Mouse (Mus musculus): Measurements from ENCODE around the gene Gpr19. TPM values are rescaled to one million over a fixed set of nuclear protein-coding genes. Genes with fewer than 3 reads are reported as not detected.

The Gpr19 gene
- polyA plus RNA-seq, 1 experiment from 2014 or later: 13.6 TPM

DNA sequence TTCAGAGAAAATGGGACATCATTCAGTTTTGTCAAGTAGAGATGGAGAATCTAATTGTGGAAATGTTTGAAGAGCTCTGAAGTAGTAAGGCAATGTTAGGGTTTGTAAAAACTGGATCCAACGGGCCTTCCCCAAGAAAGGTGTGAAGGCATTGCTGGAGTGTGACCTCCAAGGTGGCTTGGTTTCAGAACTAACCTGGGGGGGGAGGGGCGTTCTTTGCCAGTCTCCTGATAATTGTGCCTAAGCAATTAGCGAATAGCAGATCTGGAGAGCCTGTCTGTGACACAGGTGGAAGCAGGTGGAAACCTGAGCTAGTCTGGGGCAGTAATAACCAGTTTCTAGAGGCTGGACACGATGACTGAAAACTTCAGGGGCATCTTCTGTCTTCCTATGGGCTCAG, 52.7 kb downstream of the Gpr19 start:
- Histone ChIP-seq H3K27me3 (ENCODE audit: insufficient read depth, low read length) (no peaks in the 10 kb centered on the region), H3K4me1 (ENCODE audit: insufficient read depth, low read length) (no peaks in the 10 kb centered on the region), H3K4me2 (replicated peaks; ENCODE audit: low read depth, low read length) (no peak overlapping the region), H3K4me3 (ENCODE audit: low read length) (no peak overlapping the region), H3K36me3 (ENCODE audit: insufficient read depth, low read length) (no peaks in the 10 kb centered on the region), H3K27ac (ENCODE audit: low read length) (no peak overlapping the region), H3K9me3 (ENCODE audit: low read length) (no peaks in the 10 kb centered on the region), H3K9ac (replicated peaks; ENCODE audit: low read length) (no peak overlapping the region)
- WGBS: 71% methylated on average over 4 of the region's 4 CpGs
- no peak for ATAC-seq (ENCODE audit: low FRiP score, low TSS enrichment)

DNA sequence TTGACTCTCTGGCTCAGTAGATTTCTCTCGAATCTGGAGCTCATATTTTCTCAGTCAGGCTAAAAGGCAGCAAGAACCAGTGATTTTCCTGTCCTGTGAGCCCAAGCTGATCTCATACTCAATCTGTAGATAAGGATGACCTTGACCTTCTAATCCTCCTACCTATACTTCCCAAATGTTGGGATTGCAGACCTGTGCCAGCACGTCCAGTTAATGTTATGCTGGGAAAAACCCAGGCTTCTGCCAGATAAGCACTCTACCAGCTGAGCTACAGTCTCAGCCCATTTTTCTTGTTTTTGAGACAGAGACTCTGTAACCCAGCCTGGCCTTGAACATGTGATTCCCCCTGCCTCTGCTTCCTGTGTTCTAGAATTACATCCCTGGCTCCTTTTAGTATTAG, 58.0 kb downstream of the Gpr19 start:
- Histone ChIP-seq H3K27ac (ENCODE audit: low read length) (no peak overlapping the region), H3K36me3 (ENCODE audit: insufficient read depth, low read length) (no peaks in the 10 kb centered on the region), H3K4me1 (ENCODE audit: insufficient read depth, low read length) (no peaks in the 10 kb centered on the region), H3K27me3 (ENCODE audit: insufficient read depth, low read length) (no peaks in the 10 kb centered on the region), H3K9me3 (ENCODE audit: low read length) (no peaks in the 10 kb centered on the region), H3K4me2 (replicated peaks; ENCODE audit: low read depth, low read length) (no peak overlapping the region), H3K9ac (replicated peaks; ENCODE audit: low read length) (no peak overlapping the region), H3K4me3 (ENCODE audit: low read length) (no peak overlapping the region)
- no peak for ATAC-seq (ENCODE audit: low FRiP score, low TSS enrichment)
- WGBS: 71% methylated on average over 2 of the region's 2 CpGs

DNA sequence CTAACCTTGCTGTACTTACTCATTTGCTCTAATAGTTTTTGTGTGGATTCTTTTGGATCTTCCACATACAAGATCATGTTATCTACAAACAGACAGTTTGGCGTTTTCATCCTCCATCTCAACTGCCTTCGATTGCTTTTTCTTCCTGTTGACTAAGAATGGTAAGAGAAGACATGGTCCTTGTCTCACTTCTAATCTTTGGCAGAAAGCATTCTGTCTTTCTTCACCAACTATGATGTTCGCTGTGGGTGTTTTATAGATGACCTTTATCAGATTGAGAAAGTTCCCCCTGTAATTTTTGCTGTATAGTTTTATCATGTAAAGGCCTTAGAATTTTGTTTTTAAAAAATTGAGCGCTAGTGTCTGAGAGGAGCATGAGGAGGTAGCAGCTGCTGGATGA, 60.3 kb downstream of the Gpr19 start:
- ATAC-seq (ENCODE audit: low FRiP score, low TSS enrichment): no peak
- H3K27ac ChIP-seq (ENCODE audit: low read length): no peak overlapping the region
- H3K4me3 ChIP-seq (ENCODE audit: low read length): no peak overlapping the region
- H3K4me1 ChIP-seq (ENCODE audit: insufficient read depth, low read length): no peaks in the 10 kb centered on the region
- H3K27me3 ChIP-seq (ENCODE audit: insufficient read depth, low read length): no peaks in the 10 kb centered on the region
- H3K4me2 ChIP-seq (replicated peaks; ENCODE audit: low read depth, low read length): no peak overlapping the region
- H3K9ac ChIP-seq (replicated peaks; ENCODE audit: low read length): no peak overlapping the region
- H3K36me3 ChIP-seq (ENCODE audit: insufficient read depth, low read length): no peaks in the 10 kb centered on the region
- H3K9me3 ChIP-seq (ENCODE audit: low read length): no peaks in the 10 kb centered on the region
- WGBS: 90% methylated on average over 4 of the region's 4 CpGs

DNA sequence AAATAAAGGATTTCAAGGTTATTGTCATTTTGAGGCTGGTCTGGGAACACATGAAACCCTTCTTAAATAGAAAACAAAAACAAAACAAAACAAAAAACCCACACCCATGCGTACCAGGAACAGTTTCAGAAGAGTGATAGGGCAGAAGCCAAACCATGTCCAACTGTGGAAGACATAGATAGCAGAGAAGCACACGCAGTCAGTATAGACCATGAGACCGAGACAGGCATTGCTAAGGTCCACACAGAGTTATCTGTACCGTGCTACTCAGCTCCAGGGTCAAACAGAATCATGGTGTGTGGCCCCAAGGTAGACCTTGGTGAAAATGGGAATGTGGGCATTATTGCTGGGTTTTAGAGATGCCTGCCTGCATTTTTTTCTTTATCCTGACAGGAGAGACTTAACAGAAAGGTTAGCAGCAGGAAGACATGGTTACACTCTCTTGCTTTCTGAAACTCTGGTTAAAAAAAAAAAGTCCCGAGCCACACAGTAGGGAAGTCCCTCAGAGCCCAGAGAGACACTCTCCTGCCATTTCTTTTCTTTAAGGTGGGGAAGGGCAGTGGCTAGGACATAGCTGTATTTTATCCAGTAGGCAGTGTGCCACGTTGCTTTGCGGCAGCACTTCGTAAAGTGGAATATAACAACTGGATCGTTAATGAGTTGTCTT, 63.7 kb downstream of the Gpr19 start:
- WGBS: 82% methylated on average over 9 of the region's 9 CpGs
- Histone ChIP-seq H3K27me3 (ENCODE audit: insufficient read depth, low read length) (no peaks in the 10 kb centered on the region), H3K9ac (replicated peaks; ENCODE audit: low read length) (no peak overlapping the region), H3K27ac (ENCODE audit: low read length) (no peak overlapping the region), H3K4me3 (ENCODE audit: low read length) (no peak overlapping the region), H3K36me3 (ENCODE audit: insufficient read depth, low read length) (no peaks in the 10 kb centered on the region), H3K4me1 (ENCODE audit: insufficient read depth, low read length) (peaks cover 6% of the 10 kb centered on the region; the same call in 1 of the 2 replicates), H3K9me3 (ENCODE audit: low read length) (no peaks in the 10 kb centered on the region), H3K4me2 (replicated peaks; ENCODE audit: low read depth, low read length) (no peak overlapping the region)
- ATAC-seq (ENCODE audit: low FRiP score, low TSS enrichment): no peak

DNA sequence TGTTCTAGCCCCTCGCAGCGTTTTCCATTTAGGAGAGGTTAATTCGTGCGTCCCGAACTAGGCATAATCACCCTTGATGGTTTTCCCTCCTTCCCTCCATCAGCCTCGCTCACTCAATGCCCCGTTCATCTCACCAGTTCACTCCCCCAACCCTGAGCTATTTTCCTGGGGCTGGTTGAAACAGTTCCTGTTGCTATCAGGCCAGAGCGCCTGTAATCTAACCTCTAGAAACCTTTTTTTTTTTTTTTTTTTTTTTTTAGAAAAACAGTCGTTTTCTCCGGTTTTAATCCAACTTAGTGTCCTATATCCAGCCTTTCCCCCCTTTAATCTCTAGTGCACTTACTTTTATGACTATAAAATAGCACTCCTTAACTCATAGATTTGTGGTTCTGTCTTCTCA, 67.6 kb downstream of the Gpr19 start:
- Histone ChIP-seq H3K36me3 (ENCODE audit: insufficient read depth, low read length) (no peaks in the 10 kb centered on the region), H3K4me2 (replicated peaks; ENCODE audit: low read depth, low read length) (peak overlapping the region; percentile 86), H3K27me3 (ENCODE audit: insufficient read depth, low read length) (no peaks in the 10 kb centered on the region), H3K9ac (replicated peaks; ENCODE audit: low read length) (peak overlapping the region; percentile 67), H3K4me3 (ENCODE audit: low read length) (peak overlapping the region; percentile 75), H3K27ac (ENCODE audit: low read length) (no peak overlapping the region), H3K4me1 (ENCODE audit: insufficient read depth, low read length) (peaks cover 14% of the 10 kb centered on the region; the same call in 1 of the 2 replicates), H3K9me3 (ENCODE audit: low read length) (no peaks in the 10 kb centered on the region)
- no peak for ATAC-seq (ENCODE audit: low FRiP score, low TSS enrichment)
- 3% methylated on average over 10 of the region's 10 CpGs for WGBS

DNA sequence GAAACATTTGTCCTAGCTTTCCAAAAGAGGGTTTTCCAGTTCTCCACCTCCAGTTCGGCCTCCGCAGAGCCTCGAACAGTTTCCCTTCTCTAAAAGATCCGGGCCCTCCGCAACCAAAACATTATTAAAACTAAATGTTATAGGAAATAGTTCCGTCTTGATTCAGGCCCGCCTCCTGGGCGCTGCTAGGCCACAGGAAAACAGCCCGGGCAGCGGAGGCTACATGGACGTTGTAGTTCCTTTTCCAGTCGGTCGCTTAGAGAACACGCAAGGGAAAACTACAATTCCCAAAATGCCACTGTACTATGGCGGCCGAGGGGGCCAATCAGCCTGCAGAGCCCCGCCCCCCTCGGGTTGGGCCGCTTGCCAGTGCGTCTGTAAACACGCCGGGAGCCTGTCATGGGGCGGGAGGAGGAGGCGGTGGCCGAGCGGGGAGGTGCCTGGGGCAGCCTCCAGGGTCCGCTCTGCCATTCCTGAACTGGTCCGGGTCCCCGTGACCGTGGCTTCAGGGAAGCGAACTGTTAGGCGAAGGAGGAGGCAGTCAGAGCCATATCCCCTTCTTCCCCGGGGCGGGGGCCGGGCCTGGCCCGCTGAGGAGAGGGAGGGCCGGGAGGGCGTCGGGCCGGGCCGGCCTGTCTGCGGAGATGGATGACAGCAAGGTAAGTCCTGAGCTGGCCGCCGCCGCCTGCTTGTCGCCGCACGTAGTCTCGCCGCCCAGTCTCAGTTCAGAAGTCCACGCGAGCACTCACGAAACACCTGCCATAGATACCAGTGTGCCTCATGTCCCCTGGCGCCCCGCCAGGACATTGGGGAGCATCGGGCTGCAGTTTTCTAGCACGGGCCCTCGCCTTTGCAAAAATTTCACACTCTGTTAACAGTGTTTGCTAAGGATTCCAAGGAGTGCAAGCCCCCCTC, 68.3 kb downstream of the Gpr19 start, which contains the start of gene Crebl2:
TSS of gene Crebl2 (plus strand) at position 369 of the 915 bp plus-strand sequence.
- Histone ChIP-seq H3K4me1 (ENCODE audit: insufficient read depth, low read length) (peaks cover 14% of the 10 kb centered on the region; the same call in 1 of the 2 replicates), H3K4me2 (replicated peaks; ENCODE audit: low read depth, low read length) (peak within 1 kb of the TSS; percentile 86), H3K9ac (replicated peaks; ENCODE audit: low read length) (peak within 1 kb of the TSS; percentile 87), H3K27ac (ENCODE audit: low read length) (peak within 1 kb of the TSS; percentile 92), H3K4me3 (ENCODE audit: low read length) (peak within 1 kb of the TSS; percentile 75), H3K9me3 (ENCODE audit: low read length) (no peaks in the 10 kb centered on the region), H3K27me3 (ENCODE audit: insufficient read depth, low read length) (no peaks in the 10 kb centered on the region), H3K36me3 (ENCODE audit: insufficient read depth, low read length) (no peaks in the 10 kb centered on the region)
- under 1% methylated on average over 56 of the region's 58 CpGs for WGBS
- peak; percentile 99 for ATAC-seq (ENCODE audit: low FRiP score, low TSS enrichment)

DNA sequence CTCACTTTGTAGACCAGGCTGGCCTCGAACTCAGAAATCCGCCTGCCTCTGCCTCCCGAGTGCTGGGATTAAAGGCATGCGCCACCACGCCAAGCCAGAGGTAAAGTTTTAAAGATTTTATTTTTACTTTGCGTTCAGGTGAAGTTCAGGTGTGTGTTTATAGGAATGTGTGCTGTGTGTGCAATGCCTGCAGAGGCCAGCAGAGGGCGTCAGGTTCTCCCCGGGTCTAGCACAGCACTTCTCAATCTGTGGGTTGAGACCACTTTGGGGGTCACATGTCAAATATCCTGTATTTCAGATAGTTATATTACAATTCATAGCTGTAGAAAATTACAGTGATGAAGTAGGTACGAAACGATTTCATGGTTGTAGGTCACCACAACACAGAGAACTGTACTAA, 75.5 kb downstream of the Gpr19 start:
- no peak overlapping the region for H3K9ac ChIP-seq (replicated peaks; ENCODE audit: low read length)
- 69% methylated on average over 10 of the region's 10 CpGs for WGBS
- no peak for ATAC-seq (ENCODE audit: low FRiP score, low TSS enrichment)

DNA sequence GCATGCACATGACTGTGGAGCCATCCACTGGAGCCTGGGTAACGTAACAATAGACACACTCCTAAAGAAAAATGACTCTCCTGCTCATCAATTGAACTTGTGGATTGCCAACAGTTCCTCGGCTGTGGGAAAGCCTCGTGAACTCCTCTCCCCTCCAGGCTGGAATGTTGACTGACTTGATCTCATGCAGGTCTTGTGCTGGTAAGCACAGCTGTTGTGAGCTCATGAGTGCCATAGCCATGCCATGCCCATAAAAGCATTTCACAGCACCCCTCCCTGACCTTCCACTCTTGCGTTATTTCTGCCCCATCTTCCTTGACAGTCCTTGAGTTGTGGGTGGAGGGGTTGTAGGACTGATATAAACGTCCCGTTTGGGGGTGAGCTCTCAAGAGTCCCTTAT, 78.0 kb downstream of the Gpr19 start:
- Histone ChIP-seq H3K4me2 (replicated peaks; ENCODE audit: low read depth, low read length) (no peak overlapping the region), H3K27ac (ENCODE audit: low read length) (no peak overlapping the region), H3K36me3 (ENCODE audit: insufficient read depth, low read length) (no peaks in the 10 kb centered on the region), H3K4me3 (ENCODE audit: low read length) (no peak overlapping the region), H3K9me3 (ENCODE audit: low read length) (no peaks in the 10 kb centered on the region), H3K4me1 (ENCODE audit: insufficient read depth, low read length) (no peaks in the 10 kb centered on the region), H3K27me3 (ENCODE audit: insufficient read depth, low read length) (no peaks in the 10 kb centered on the region), H3K9ac (replicated peaks; ENCODE audit: low read length) (no peak overlapping the region)
- WGBS: 69% methylated on average over 6 of the region's 6 CpGs
- ATAC-seq (ENCODE audit: low FRiP score, low TSS enrichment): no peak

More for the DNA sequence above, 75.5 kb downstream of the Gpr19 start:
- Histone ChIP-seq H3K4me1 (ENCODE audit: insufficient read depth, low read length) (no peaks in the 10 kb centered on the region), H3K4me3 (ENCODE audit: low read length) (no peak overlapping the region), H3K4me2 (replicated peaks; ENCODE audit: low read depth, low read length) (no peak overlapping the region), H3K36me3 (ENCODE audit: insufficient read depth, low read length) (no peaks in the 10 kb centered on the region), H3K27ac (ENCODE audit: low read length) (no peak overlapping the region), H3K9me3 (ENCODE audit: low read length) (no peaks in the 10 kb centered on the region), H3K27me3 (ENCODE audit: insufficient read depth, low read length) (no peaks in the 10 kb centered on the region)

DNA sequence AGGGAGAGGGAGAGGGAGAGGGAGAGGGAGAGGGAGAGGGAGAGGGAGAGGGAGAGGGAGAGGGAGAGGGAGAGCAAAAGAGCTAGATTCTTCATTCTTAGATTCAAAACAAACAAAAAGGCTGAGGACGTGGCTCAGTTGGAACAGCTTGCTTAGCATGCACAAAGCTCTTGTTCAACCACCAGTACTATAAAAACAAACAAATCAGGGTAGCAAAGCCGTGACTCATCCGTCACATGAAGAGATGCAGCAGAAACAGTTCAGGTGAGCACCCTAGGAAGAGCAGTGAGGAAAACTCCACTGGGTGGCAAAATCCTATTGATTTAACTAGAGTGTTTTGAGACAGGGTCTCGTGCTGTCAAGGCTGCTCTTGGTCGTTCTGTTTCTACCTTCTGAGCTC, 78.6 kb downstream of the Gpr19 start:
- no peak overlapping the region for H3K27ac ChIP-seq (ENCODE audit: low read length)
- no peaks in the 10 kb centered on the region for H3K27me3 ChIP-seq (ENCODE audit: insufficient read depth, low read length)
- H3K4me1 ChIP-seq (ENCODE audit: insufficient read depth, low read length): no peaks in the 10 kb centered on the region
- no peak overlapping the region for H3K4me3 ChIP-seq (ENCODE audit: low read length)
- H3K9me3 ChIP-seq (ENCODE audit: low read length): no peaks in the 10 kb centered on the region
- ATAC-seq (ENCODE audit: low FRiP score, low TSS enrichment): no peak
- H3K36me3 ChIP-seq (ENCODE audit: insufficient read depth, low read length): no peaks in the 10 kb centered on the region
- H3K9ac ChIP-seq (replicated peaks; ENCODE audit: low read length): no peak overlapping the region
- WGBS: 43% methylated on average over 5 of the region's 5 CpGs
- no peak overlapping the region for H3K4me2 ChIP-seq (replicated peaks; ENCODE audit: low read depth, low read length)
